Mouse (Mus musculus): ENCODE measurements around the gene Ccdc17. TPM values are rescaled to one million over a fixed set of nuclear protein-coding genes. Genes with fewer than 3 reads are reported as not detected.

The Ccdc17 gene
- total RNA-seq, 2 experiments from 2014 or later = 1.3 to 1.7 TPM

DNA sequence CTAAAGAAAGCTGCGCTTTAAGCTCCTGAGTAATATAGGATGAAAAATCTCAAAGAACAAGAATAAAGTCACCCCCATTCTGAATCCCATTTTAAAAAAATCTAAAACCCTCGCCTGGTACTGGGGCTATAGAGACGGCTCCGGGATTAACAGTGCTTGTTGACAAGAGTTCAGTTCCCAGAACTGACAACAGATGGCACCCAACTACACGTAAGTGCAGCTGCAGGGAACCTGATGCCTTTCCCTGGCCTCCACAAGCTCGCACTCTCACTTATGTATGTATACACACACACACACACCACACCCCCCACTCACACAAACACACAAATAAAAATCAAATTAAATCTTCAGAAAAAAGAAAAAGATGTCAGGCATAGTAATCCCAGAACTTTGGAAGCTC is 47.9 kb downstream of the Ccdc17 start:
- DNase-seq (ENCODE audit: low spot score) = peak; percentile 28

- DNase-seq (ENCODE audit: low spot score) = no peak
Measured at GRCm38 (mm10) chr4:116645624-116646023, 49.2 kb downstream of the Ccdc17 start.

DNA sequence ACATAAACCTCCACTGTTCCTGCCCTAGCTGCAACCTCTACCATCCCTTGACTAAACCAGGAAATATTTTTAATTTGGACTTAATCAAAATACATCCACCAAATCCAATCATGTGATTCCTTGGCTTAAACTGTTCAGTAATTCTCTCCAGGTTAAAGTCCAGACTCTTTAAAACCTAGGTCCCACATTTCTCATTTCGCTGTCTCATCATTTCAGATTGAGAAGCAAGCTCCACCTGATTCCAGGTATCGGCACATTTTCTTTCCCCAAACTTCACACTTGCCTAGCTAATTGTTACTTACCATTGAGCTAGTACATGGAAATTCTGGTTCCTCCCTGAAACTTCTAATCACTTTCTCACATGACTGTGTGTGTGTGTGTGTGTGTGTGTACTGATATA is 53.0 kb downstream of the Ccdc17 start:
- no peak for DNase-seq (ENCODE audit: low spot score)

Other genes with a start within 250 kb of the Ccdc17 start
- gene Mast2, start 132.5 kb upstream of the Ccdc17 start, total RNA-seq (2021) = 10 to 100 TPM; 90.1 to 90.3 TPM
- 10 to 100 TPM; 19.0 to 20.8 TPM for gene Ipp, start 89.1 kb upstream of the Ccdc17 start, total RNA-seq (2021)
- gene Tmem69, start 40.7 kb upstream of the Ccdc17 start, total RNA-seq (2021) = 10 to 100 TPM; 18.1 to 18.5 TPM
- gene Gpbp1l1, start 39.0 kb upstream of the Ccdc17 start, total RNA-seq (2021) = 10 to 100 TPM; 38.7 to 40.9 TPM
- 10 to 100 TPM in 1 of 2 experiments, 1 to 10 TPM in 1; 9.1 to 10.6 TPM for gene Nasp, start 31.3 kb downstream of the Ccdc17 start, total RNA-seq (2021)
- gene Akr1a1, start 55.0 kb downstream of the Ccdc17 start, total RNA-seq (2021) = 100 to 1,000 TPM; 182 to 198 TPM
- 100 to 1,000 TPM; 267 to 272 TPM for gene Prdx1, start 88.9 kb downstream of the Ccdc17 start, total RNA-seq (2021)
- 10 to 100 TPM; 33.3 to 34.9 TPM for gene Mmachc, start 111.8 kb downstream of the Ccdc17 start, total RNA-seq (2021)
- gene Ccdc163, start 111.9 kb downstream of the Ccdc17 start, total RNA-seq (2021) = 1 to 10 TPM; 2.2 to 2.6 TPM
- gene Tesk2, start 124.3 kb downstream of the Ccdc17 start, total RNA-seq (2021) = 1 to 10 TPM; 1.6 to 1.8 TPM
- 1 to 10 TPM; 3.7 to 4.7 TPM for gene Toe1, start 211.0 kb downstream of the Ccdc17 start, total RNA-seq (2021)
- under 1 TPM; 0.80 to 0.88 TPM for gene Mutyh, start 211.1 kb downstream of the Ccdc17 start, total RNA-seq (2021)
- 1 to 10 TPM; 1.1 to 1.6 TPM for gene Hpdl, start 225.1 kb downstream of the Ccdc17 start, total RNA-seq (2021)